Mouse (Mus musculus) left cerebral cortex, postnatal 4 days (tissue): ENCODE results near the gene Ankrd60. TPM values are rescaled to one million over a fixed set of nuclear protein-coding genes. Genes with fewer than 3 reads are reported as not detected.

Experiments used
- DNase-seq: peaks from one replicate; pipeline ENCODE4 v3.0.0-alpha.2; 2022
- intact Hi-C: fragments of 180-260 bp; cut with DNase I; formaldehyde crosslinking; loops from one replicate; pipeline ENCODE4 v1.15.1; 2025
- total RNA-seq, 2 experiments: library from RNA; stranded (reverse); gene quantifications; 2 replicates each; pipeline ENCODE4 v1.2.3; 2021

The Ankrd60 gene
- total RNA-seq, 2 experiments from 2014 or later: not detected

- intact Hi-C loops: no loop called here
- DNase-seq: no peak
Measured at GRCm38 (mm10) chr2:173532711-173533462, 45.3 kb downstream of the Ankrd60 start.

- no peak for DNase-seq
- intact Hi-C loops: no loop called here
Measured at GRCm38 (mm10) chr2:173528493-173528892, 49.7 kb downstream of the Ankrd60 start.

GRCm38 (mm10) chr2:173522376-173522775 is 55.8 kb downstream of the Ankrd60 start, which contains the start of gene 1700021F07Rik:
Gene 1700021F07Rik (plus strand): TSS chr2:173522586.
- DNase-seq: no peak
- intact Hi-C loops: no loop called here

Other genes with a start within 250 kb of the Ankrd60 start
- not detected for gene 1700021F07Rik, start 55.8 kb downstream of the Ankrd60 start, total RNA-seq
- gene Rab22a, start 81.4 kb upstream of the Ankrd60 start, total RNA-seq: 10 to 100 TPM; 25.5 to 27.8 TPM
- not detected for gene 1700010B08Rik, start 141.1 kb upstream of the Ankrd60 start, total RNA-seq
- 10 to 100 TPM; 84.7 to 94.7 TPM for gene Vapb, start 159.1 kb upstream of the Ankrd60 start, total RNA-seq